Mouse (Mus musculus) ES-Bruce4 (cell line): ENCODE measurements around the gene Prdm16. TPM values are rescaled to one million over a fixed set of nuclear protein-coding genes. Genes with fewer than 3 reads are reported as not detected.

ENCODE experiments used
- H3K27ac ChIP-seq: 2 replicates; pipeline ENCODE4 v1.5.1; 2012; ENCODE audit warnings: low read length, inconsistent platforms; ENCODE audit not compliant: insufficient read depth
- H3K27me3 ChIP-seq: 2 replicates; pipeline ENCODE4 v1.6.1; 2012; ENCODE audit warnings: mild to moderate bottlenecking, low read length, inconsistent platforms; ENCODE audit not compliant: control insufficient read depth, poor library complexity, insufficient read depth, severe bottlenecking
- H3K36me3 ChIP-seq: 2 replicates; pipeline ENCODE4 v1.6.1; 2012; ENCODE audit warnings: inconsistent platforms, mild to moderate bottlenecking, low read length, moderate library complexity; ENCODE audit not compliant: control insufficient read depth, poor library complexity, insufficient read depth, severe bottlenecking
- H3K4me1 ChIP-seq: one replicate; pipeline ENCODE4 v1.8.1; 2011; ENCODE audit warnings: low read length; ENCODE audit not compliant: control insufficient read depth, insufficient read depth
- H3K4me3 ChIP-seq: 2 replicates; pipeline ENCODE4 v1.5.1; 2011; ENCODE audit warnings: low read depth, mild to moderate bottlenecking, low read length
- H3K9ac ChIP-seq: 2 replicates; pipeline ENCODE4 v1.6.1; 2012; ENCODE audit warnings: low read depth, mild to moderate bottlenecking, inconsistent platforms; ENCODE audit not compliant: poor library complexity, severe bottlenecking
- H3K9me3 ChIP-seq: replicated peaks from 2 replicates; pipeline ENCODE4 v1.6.1; 2012; ENCODE audit warnings: mild to moderate bottlenecking, low read length, inconsistent platforms; ENCODE audit not compliant: control insufficient read depth, poor library complexity, insufficient read depth, severe bottlenecking
- CTCF ChIP-seq: IDR thresholded peaks from one replicate; pipeline ENCODE4 v1.8.1; 2011; ENCODE audit warnings: low read depth, low read length
- EP300 ChIP-seq: IDR thresholded peaks from 2 replicates; pipeline ENCODE4 v1.6.1; 2011; ENCODE audit warnings: low read depth, low read length; ENCODE audit not compliant: insufficient read depth
- POLR2A ChIP-seq: IDR thresholded peaks from one replicate; pipeline ENCODE4 v1.8.1; 2011; ENCODE audit warnings: low read length; ENCODE audit not compliant: insufficient read depth
- polyA plus RNA-seq: library from polyadenylated mRNA; stranded (reverse); fragments of >200 nt; gene quantifications from 2 replicates; pipeline ENCODE4 v1.2.4, GENCODE M21; 2011; ENCODE audit warnings: low read depth; ENCODE audit not compliant: missing spikeins, insufficient read depth, insufficient read length

The Prdm16 gene
- polyA plus RNA-seq, 1 experiment: 3.1 TPM

DNA sequence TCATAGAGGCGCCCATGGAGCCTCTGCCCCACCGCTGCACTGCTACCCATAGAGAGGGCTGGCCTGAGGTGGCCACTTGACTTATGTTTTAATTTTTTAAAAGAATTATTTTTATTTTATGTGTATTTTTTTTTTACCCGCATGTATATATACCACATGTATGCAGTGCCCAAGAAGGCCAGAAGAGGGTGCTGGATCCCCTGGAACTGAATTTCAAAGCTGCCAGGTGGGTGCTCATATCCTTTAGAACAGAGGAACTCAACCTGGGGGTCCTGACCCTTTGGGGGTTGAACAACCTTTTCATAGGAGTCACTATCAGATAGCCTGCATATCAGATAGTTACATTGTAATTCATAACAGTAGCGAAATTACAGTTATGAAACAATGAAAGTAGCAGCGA is 281.3 kb downstream of the Prdm16 start:
- Histone ChIP-seq H3K4me1 (peaks cover 12% of the 10 kb centered on the region), H3K9me3 (no peaks in the 10 kb centered on the region), H3K27me3 (no peaks in the 10 kb centered on the region), H3K9ac (no peak overlapping the region), H3K4me3 (no peak overlapping the region), H3K36me3 (no peaks in the 10 kb centered on the region), H3K27ac (no peak overlapping the region)
- TF ChIP-seq POLR2A: no peak
- TF ChIP-seq EP300: no peak
- peak; percentile 24 for TF ChIP-seq CTCF

DNA sequence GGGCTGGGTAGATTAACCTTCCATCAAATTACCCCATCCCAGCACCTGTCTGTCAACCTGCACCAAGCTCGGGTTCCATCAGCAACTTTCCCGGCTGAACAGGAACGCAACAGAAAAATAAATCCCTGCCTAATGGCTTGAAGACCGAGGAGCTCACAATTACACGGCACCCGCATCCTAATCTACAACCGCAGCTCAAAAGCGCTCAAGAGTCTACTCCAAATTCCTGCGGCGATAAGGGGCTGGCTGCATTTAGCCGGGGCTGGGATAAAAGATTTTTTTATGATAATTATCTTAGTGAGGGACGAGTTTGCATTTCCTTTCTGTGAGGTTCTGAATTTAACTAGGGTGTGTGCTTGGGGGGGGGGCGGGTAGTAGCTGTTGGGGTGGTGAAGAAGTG is 284.4 kb downstream of the Prdm16 start:
- Histone ChIP-seq H3K9me3 (no peaks in the 10 kb centered on the region), H3K4me3 (no peak overlapping the region), H3K27me3 (no peaks in the 10 kb centered on the region), H3K9ac (no peak overlapping the region), H3K27ac (no peak overlapping the region), H3K4me1 (peaks cover 4% of the 10 kb centered on the region), H3K36me3 (no peaks in the 10 kb centered on the region)
- no peak for TF ChIP-seq CTCF
- no peak for TF ChIP-seq EP300
- TF ChIP-seq POLR2A: no peak

DNA sequence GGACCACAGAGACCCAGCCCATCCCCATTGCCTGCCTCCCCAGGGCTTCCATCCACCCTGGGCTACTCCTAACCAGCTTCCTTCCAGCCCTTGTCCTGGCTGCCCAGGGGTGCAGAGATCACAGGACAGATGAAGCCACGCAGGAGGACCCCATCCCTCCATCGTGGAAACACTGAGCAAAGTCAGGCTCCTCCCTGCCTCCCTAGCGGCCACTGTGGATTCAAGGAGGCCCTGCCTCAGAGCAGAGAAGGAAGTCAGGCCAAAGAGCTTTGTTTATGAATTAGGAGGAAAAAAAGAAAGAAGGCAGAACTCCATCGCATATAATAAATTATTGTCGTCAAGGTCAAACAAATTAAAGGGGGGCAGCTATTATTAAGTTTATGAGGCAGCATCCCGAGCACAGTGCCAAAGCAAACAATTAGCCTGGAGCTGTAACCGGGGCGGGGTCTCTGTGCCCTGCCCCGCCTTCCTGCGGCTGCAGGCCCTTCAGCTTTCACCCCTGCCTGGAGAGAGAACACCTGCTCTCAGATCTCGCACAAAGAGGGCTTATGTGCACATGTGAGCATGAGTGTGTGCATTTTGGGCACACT is 288.4 kb downstream of the Prdm16 start:
- Histone ChIP-seq H3K4me3 (no peak overlapping the region), H3K27me3 (no peaks in the 10 kb centered on the region), H3K36me3 (no peaks in the 10 kb centered on the region), H3K27ac (no peak overlapping the region), H3K9me3 (no peaks in the 10 kb centered on the region), H3K9ac (no peak overlapping the region), H3K4me1 (peaks cover 4% of the 10 kb centered on the region)
- TF ChIP-seq CTCF (no peak), EP300 (no peak), POLR2A (no peak)

DNA sequence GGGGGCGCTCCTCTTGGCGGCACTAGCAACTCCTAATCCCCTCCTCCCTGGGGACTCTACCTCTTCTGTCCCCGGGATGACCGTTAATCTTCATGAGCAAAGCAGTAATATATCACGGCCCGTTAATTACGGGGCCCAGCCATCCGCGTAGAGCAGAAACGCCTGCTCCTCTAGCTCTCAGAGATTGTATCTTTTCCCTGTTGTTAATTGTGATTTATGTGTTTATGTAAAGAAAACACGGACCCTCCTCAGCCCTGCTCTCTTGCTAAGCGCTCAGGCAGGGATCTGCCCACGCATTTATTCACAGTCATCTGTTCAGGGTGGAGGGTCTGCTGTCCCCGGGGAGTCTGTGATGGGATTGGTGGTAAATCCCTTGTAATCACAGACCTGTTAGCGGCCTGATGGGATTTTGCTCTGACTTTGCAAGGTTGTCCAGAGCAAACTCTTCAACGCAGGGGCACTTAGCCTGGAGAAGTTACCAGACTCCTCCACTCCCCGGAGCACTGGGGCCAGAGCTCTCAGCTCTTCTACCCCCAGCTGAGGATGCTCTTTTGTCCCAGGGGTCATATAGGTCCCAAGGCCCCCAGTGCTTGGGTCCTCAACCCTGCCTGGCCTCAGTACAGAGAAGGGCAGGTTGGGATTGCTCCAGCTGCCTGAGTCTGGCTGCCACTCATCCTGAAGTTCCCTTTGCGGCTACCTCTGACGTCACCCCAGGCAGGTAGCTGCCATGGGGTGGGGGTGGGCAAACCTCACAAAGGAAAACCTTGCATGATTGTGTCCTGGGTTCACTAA is 289.7 kb downstream of the Prdm16 start:
- no peak overlapping the region for H3K9ac ChIP-seq
- H3K4me1 ChIP-seq: peaks cover 4% of the 10 kb centered on the region
- no peaks in the 10 kb centered on the region for H3K36me3 ChIP-seq
- H3K9me3 ChIP-seq: no peaks in the 10 kb centered on the region
- H3K27me3 ChIP-seq: no peaks in the 10 kb centered on the region
- H3K27ac ChIP-seq: no peak overlapping the region
- TF ChIP-seq CTCF: no peak
- no peak for TF ChIP-seq POLR2A
- TF ChIP-seq EP300: no peak
- no peak overlapping the region for H3K4me3 ChIP-seq

DNA sequence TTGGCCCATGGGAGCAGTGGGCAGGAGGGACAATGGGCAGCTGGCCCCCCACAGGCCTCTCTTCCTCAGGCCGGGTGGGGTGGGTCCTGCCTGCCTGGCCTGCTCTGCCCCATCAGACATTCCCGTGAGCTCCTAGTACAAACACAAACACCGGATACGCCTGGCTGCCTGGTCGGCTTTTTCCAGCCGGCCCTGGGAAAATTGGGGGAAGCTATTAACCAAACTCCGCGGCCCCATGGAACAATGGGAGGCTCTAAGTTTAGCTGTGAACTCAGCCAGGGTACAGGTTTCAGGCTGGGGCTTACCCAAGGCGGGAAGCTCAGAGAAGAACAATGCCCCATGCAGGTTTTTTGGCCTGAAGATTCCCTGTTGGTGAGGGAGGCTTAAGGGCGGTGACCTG is 300.0 kb downstream of the Prdm16 start:
- Histone ChIP-seq H3K9me3 (no peaks in the 10 kb centered on the region), H3K9ac (no peak overlapping the region), H3K27ac (no peak overlapping the region), H3K27me3 (no peaks in the 10 kb centered on the region), H3K4me1 (peaks cover 4% of the 10 kb centered on the region), H3K4me3 (no peak overlapping the region), H3K36me3 (no peaks in the 10 kb centered on the region)
- TF ChIP-seq POLR2A (no peak), CTCF (no peak), EP300 (no peak)

DNA sequence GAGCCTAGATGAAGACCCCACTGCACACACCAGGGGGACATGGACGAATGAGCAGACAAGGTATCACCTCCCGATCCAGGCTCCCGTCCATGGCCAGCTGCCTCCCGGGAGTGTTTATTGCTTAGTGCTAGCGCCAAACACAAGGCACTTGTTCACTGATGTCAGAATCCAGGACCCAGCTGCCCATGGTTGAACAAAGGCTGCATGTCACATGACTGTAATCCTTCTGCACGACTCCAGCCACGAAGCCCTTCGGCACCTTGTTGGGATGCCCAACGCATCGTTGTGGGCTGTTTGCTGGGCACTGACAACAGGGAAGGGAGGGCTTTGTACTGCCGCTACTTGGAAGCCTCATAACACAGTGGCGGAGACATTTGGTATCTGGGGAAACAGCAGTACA is 300.9 kb downstream of the Prdm16 start, which contains the start of gene B230104I21Rik:
Gene B230104I21Rik, plus strand, starts transcription at position 367 of the 400 bp plus-strand sequence.
- no peak for TF ChIP-seq POLR2A
- no peaks in the 10 kb centered on the region for H3K9me3 ChIP-seq
- H3K9ac ChIP-seq: no peak within 1 kb of the TSS; the same call in 1 of the 2 replicates
- peaks cover 4% of the 10 kb centered on the region for H3K4me1 ChIP-seq
- H3K27me3 ChIP-seq: no peaks in the 10 kb centered on the region
- no peak within 1 kb of the TSS for H3K27ac ChIP-seq
- no peak within 1 kb of the TSS for H3K4me3 ChIP-seq
- no peaks in the 10 kb centered on the region for H3K36me3 ChIP-seq
